Mouse (Mus musculus) brain, embryonic 14.5 days (tissue): Measurements from ENCODE around the gene Sh3pxd2a. TPM values are rescaled to one million over a fixed set of nuclear protein-coding genes. Genes with fewer than 3 reads are reported as not detected.

Source experiments
- DNase-seq: peaks from one replicate; pipeline ENCODE4 v3.0.0-alpha.2; 2011; ENCODE audit warnings: low read depth
- CTCF ChIP-seq: fragments of 200-500 bp; IDR thresholded peaks from 2 replicates; pipeline ENCODE4 v1.5.1; 2012; ENCODE audit warnings: inconsistent platforms, mild to moderate bottlenecking, moderate library complexity, borderline replicate concordance; ENCODE audit not compliant: insufficient read depth, insufficient read length; ENCODE audit errors: extremely low read depth
- POLR2A ChIP-seq: fragments of 200-500 bp; IDR thresholded peaks from 2 replicates; pipeline ENCODE4 v1.6.1; 2012; ENCODE audit warnings: mild to moderate bottlenecking, inconsistent platforms, borderline replicate concordance; ENCODE audit not compliant: poor library complexity, insufficient read depth, insufficient read length, severe bottlenecking; ENCODE audit errors: extremely low read depth
- polyA plus RNA-seq: library from polyadenylated mRNA; depleted of rRNA; stranded (reverse); fragments of >200 nt; gene quantifications from 2 replicates; pipeline ENCODE4 v1.2.3, GENCODE M21; 2012

Sh3pxd2a gene
- polyA plus RNA-seq, 1 experiment, result 14.5 TPM

DNA sequence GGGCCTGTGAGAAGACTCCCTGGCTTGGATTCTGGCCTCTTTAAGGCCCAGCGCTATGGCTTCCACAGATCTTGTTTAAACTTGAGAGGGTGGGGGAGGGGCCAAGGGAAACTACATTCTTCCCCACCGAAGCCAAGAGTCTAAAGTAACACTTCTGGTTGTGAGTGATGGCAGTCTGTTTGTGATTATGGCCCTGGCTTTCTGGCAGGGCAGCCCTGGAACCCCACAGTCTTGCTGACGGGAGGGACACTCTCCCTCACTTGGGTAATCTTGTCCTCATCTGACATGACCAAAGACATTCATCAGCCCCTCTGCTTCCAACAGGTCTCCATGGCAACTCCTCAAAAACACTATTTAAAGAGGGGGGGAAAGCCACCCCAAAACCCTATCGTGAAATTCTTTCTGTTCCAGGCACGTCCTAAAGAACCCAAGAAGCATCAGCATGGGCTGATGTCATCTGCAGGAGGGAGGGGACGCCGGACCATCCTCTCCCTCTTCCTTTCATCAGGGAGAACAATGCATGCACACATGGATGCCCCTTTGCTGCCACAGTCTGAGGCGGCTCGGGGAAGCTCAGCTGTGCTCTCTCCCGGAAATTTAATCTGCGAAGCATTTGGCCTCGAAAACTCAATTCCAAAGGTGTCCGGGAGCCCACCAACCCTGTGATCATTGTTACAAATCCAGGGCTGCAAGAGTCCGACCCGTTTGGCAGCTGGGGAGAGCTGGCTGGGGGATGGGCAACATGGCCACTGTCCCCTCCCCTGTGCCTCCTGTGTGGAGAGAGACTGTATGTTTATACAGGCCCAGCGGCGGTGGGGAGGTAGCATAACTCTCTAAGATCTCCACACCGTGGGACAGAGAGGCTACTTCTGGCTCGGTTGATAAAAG is 162.7 kb downstream of the Sh3pxd2a start:
- TF ChIP-seq CTCF (no peak), POLR2A (no peak)
- peak; percentile 75 for DNase-seq

DNA sequence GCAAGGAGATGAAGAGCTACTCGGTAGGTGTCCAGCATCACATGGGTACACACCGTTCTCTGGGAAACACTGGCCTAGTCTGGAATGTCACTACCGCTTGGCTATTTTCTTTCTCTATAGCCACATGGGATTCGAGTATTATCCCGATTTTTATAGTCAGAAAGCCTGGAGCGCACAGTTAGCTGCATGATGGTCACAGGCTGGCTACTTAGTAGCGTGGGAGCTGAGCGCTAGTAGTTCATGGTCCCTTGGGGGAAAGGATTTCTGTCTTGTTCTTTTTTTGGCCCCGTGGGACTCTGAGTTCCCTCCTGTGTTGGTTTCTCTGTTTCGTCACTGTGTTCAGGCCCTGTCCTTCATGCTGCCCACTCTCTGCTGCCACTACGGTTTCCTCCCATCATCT is 166.1 kb downstream of the Sh3pxd2a start:
- DNase-seq, result no peak
- TF ChIP-seq POLR2A, result no peak
- TF ChIP-seq CTCF, result no peak

- no peak for TF ChIP-seq POLR2A
- no peak for TF ChIP-seq CTCF
- DNase-seq, result no peak
Measured at GRCm38 (mm10) chr19:47292451-47292951, 171.7 kb downstream of the Sh3pxd2a start.

DNA sequence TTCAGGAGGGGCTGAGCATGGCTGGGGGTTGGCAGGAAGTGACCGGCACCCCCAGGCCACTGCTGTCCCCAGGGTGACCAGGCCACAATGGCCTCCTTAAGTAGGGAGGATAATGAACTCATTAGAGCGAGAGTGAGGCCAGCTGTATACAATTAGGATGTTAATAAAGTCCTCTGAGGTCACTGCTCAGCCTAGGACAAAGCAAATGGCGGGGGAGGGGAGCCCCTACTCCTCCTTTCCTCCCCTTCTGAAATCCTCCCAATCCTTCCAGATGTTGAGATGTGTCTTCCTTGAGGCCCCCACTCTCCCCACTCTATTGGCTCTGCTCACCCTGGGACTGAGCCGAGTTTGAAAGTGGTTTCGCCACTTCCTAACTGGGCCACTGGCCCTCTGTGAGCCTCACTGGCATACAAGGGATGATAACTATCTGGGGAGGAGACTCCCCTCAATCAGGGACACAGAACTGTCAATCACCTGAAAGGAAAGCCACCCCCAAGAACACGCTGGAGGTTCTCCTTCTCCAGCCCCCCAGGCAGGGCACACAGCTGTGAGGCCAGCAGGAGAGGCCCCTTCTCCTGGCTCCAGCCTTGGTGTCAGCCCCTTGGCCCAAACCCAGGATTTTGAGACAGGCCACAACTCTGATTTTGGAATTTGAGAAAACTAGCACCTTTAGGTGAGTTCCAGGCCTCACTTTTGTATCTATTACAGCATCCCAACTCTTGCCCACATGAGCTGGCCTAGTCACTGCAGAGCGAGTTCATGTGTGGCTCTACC is 172.7 kb downstream of the Sh3pxd2a start:
- TF ChIP-seq CTCF, result no peak
- TF ChIP-seq POLR2A, result no peak
- DNase-seq, result peak; percentile 49

- no peak for DNase-seq
Measured at GRCm38 (mm10) chr19:47286886-47287450, 177.2 kb downstream of the Sh3pxd2a start.

GRCm38 (mm10) chr19:47285581-47285980 is 178.6 kb downstream of the Sh3pxd2a start:
- TF ChIP-seq POLR2A (no peak), CTCF (no peak)
- DNase-seq, result no peak

More at GRCm38 (mm10) chr19:47286886-47287450, 177.2 kb downstream of the Sh3pxd2a start:
- no peak for TF ChIP-seq CTCF
- TF ChIP-seq POLR2A, result no peak

DNA sequence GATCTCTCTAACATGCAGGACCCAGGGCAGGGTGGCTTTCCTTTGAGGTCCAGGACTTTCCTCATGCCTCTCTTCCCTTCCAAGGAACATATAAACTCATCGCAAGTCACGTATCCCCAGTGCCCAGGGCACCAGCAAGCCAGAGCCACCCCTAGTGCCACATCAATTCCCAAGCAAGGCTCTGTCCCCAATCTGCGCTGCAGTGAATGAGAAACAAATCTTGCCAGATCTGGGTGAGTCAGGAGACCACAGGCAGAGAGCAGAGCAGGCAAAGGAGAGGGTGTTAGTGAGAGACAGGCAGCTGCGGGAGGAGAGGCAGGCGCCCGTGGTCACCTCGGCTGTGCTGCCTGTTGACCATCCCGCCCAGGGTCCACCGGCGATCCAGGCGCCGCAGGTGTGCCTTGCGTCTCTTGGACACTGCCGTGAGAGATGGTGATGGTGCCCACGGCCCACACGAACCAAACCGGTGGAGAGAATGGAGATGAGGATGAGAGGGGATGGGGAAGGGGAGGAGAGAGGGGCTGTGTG is 181.4 kb downstream of the Sh3pxd2a start:
- TF ChIP-seq CTCF (no peak), POLR2A (no peak)
- DNase-seq, result no peak

DNA sequence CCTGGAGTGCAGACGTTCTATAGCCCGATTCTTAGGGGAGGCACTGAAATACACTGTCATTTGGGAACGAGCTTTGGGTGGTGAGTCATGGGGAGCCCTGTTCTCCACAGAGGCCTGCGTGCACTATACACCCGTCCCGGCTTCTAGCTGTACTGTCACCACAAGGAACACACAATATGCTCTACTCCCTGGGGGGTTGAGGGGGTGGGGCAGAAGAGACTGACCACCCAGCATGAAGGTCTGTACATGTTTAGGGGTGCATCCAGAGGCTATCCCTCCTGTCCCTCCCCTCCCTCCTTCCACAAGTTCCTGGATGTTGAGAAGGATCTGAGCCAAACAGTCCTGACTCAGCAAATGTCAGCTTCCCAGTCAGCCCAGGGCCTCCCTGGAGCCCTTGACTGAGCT is 182.1 kb downstream of the Sh3pxd2a start:
- DNase-seq, result no peak
- TF ChIP-seq POLR2A, result no peak
- no peak for TF ChIP-seq CTCF

DNA sequence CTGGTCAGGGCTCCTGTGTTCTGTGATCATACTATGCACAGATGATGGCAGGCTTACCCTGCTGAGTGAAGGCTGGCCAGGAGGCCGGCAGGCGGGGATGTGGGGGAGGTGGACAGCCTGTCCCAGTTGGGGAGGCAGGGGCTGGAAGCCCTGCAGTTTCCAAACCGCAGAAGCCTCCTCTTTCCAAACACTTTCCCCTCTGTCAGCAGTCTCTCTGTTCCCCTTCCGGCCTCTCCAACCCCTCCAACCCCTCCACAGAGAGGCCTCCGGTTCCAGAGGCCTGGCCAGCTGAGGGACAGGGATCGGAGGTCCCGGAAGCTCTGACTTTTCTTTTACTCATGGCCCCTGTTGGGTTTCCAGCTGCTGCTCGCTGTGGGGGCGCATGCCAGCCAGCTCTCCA is 183.3 kb downstream of the Sh3pxd2a start:
- DNase-seq, result no peak
- TF ChIP-seq POLR2A (no peak), CTCF (no peak)

GRCm38 (mm10) chr19:47279788-47280532 is 184.2 kb downstream of the Sh3pxd2a start:
- peak; percentile 85 for DNase-seq
- TF ChIP-seq CTCF (no peak), POLR2A (no peak)

DNA sequence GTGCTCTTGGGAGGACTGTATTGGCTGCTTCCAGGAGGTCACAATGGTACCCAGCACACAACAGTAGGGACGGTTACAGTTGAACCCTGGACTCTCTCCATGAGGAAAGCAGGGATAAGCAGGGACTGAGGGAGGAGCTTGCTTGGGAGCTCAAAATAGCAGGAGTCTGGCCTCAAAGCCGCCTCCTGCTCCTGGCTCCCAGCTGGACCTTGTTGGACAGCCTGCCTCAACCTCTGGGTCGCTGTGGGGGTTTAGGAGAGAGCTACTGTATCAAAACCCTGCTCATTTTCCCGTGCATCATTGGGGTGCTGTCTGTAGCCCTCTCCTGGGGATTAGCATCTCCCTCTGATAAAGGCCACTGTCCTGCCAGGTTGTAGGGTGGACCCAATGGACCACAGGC is 184.8 kb downstream of the Sh3pxd2a start:
- no peak for TF ChIP-seq POLR2A
- TF ChIP-seq CTCF, result no peak
- no peak for DNase-seq

- DNase-seq, result no peak
- TF ChIP-seq POLR2A, result no peak
Measured at GRCm38 (mm10) chr19:47276730-47277129, 187.5 kb downstream of the Sh3pxd2a start.

DNA sequence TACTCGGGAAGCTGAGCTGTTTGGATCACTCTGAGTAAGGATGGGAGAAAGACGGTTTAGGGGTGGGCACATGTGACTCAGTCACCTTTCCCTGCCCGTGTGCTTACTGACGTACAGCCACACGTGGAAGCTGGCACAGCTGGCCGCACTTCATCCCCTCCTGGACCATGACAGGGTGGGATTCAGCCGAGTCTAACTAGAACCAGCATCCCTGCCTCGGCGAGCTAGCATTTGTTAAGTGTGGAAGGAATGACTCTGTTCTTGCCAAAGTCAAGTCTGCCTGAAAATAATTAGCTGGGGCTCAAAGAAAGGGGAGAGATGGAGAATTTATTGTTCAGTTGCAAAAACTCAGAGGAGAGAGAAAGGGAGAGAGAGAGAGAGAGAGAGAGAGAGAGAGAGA is 193.7 kb downstream of the Sh3pxd2a start:
- TF ChIP-seq CTCF (no peak), POLR2A (no peak)
- no peak for DNase-seq

DNA sequence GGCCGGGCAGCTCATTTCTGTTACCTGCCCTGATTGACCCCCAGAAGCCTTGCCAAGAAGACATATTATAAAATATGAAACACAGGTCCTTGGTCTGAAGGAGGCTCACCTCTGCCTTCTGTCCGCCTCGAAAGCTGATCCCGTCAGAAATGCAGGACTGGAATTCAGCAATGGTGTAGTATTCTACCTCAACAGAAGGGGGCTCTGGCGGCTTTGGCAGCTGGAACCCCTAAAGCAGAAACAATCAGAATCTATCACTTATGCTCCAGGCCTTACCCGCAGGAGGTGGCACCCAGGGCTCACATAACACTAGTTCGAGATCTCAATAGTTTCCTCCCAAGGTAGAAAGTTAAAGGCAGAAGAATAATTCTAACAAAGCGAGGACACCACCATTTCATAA is 194.5 kb downstream of the Sh3pxd2a start:
- DNase-seq, result peak; percentile 32
- TF ChIP-seq POLR2A, result no peak
- peak; percentile 65; the same call in 1 of the 2 replicates for TF ChIP-seq CTCF
